Mouse (Mus musculus): ENCODE measurements at regions not wholly inside any gene's neighbourhood (a gene's known extent, or its start where the extent isn't known, plus 50 kb on each side); places are given as distances from the start of the nearest gene placed in this dataset.

GRCm38 (mm10) chr8:74820716-74821115 lies 52.3 kb upstream of the Isx start:
- no peak for ATAC-seq
- WGBS = 22% methylated on average over 3 of the region's 3 CpGs
- Histone ChIP-seq H3K9me3 (replicated peaks) (no peaks in the 10 kb centered on the region), H3K4me2 (no peak overlapping the region), H3K27me3 (no peaks in the 10 kb centered on the region), H3K4me3 (no peak overlapping the region), H3K4me1 (no peaks in the 10 kb centered on the region), H3K36me3 (ENCODE audit: poor library complexity, severe bottlenecking) (no peaks in the 10 kb centered on the region), H3K9ac (no peak overlapping the region), H3K27ac (no peak overlapping the region)

- no peaks in the 10 kb centered on the region for H3K27me3 ChIP-seq
- no peaks in the 10 kb centered on the region for H3K36me3 ChIP-seq (ENCODE audit: poor library complexity, severe bottlenecking)
These were observed 50.7 kb upstream of the Isx start for GRCm38 (mm10) chr8:74822288-74822687.

More at GRCm38 (mm10) chr8:74822288-74822687, 50.7 kb upstream of the Isx start:
- no peaks in the 10 kb centered on the region for H3K9me3 ChIP-seq (replicated peaks)
- H3K4me1 ChIP-seq = no peaks in the 10 kb centered on the region
- H3K27ac ChIP-seq = no peak overlapping the region
- H3K4me3 ChIP-seq = no peak overlapping the region
- H3K4me2 ChIP-seq = no peak overlapping the region
- no peak for ATAC-seq
- no peak overlapping the region for H3K9ac ChIP-seq
